Mouse (Mus musculus): ENCODE results near the gene Adam21.

GRCm38 (mm10) chr12:81533029-81533419 lies 35.2 kb downstream of the Adam21 start:
- TF ChIP-seq CTCF (IDR thresholded peaks at IDR 0.05; ENCODE audit: low read depth) (no peak), EP300 (IDR thresholded peaks at IDR 0.05; ENCODE audit: low read depth) (no peak)
